Mouse (Mus musculus) liver, embryonic 11.5 days (tissue): ENCODE data around the gene BC051019. TPM values are rescaled to one million over a fixed set of nuclear protein-coding genes. Genes with fewer than 3 reads are reported as not detected.
A peak's percentile ranks its signal among the peaks of the same experiment; 100 is the strongest.

Experiments
- ATAC-seq: fragments of 200-750 bp; cut with Nextera tagmentation; replicated peaks from 2 replicates; pipeline ENCODE4 v1.8.0; 2017; ENCODE audit warnings: moderate number of reproducible peaks, mild to moderate bottlenecking, moderate TSS enrichment, moderate library complexity; ENCODE audit not compliant: low FRiP score
- DNase-seq: peaks from one replicate; pipeline ENCODE4 v3.0.0-alpha.2; 2017; ENCODE audit warnings: low spot score
- H3K27ac ChIP-seq: fragments of 300-500 bp; sonication (generic); 2 replicates; pipeline ENCODE4 v1.5.1; 2014; ENCODE audit warnings: mild to moderate bottlenecking, low read depth, low read length, control low read depth
- H3K27me3 ChIP-seq: fragments of 300-500 bp; sonication (generic); replicated peaks from 2 replicates; pipeline ENCODE4 v1.6.1; 2014; ENCODE audit warnings: low read length, mixed read lengths; ENCODE audit not compliant: control insufficient read depth, insufficient read depth
- H3K36me3 ChIP-seq: fragments of 300-500 bp; sonication (generic); 2 replicates; pipeline ENCODE4 v1.6.1; 2014; ENCODE audit warnings: mild to moderate bottlenecking, low read length, moderate library complexity, mixed read lengths; ENCODE audit not compliant: control insufficient read depth, insufficient read depth
- H3K4me1 ChIP-seq: fragments of 300-500 bp; sonication (generic); replicated peaks from 2 replicates; pipeline ENCODE4 v1.6.1; 2014; ENCODE audit warnings: low read length, mixed read lengths; ENCODE audit not compliant: control insufficient read depth, insufficient read depth
- H3K4me2 ChIP-seq: fragments of 300-500 bp; sonication (generic); 2 replicates; pipeline ENCODE4 v1.6.1; 2014; ENCODE audit warnings: mild to moderate bottlenecking, control low read depth, moderate library complexity
- H3K4me3 ChIP-seq: fragments of 300-500 bp; sonication (generic); 2 replicates; pipeline ENCODE4 v1.5.1; 2014; ENCODE audit warnings: low read depth, low read length, control low read depth
- H3K9ac ChIP-seq: fragments of 300-500 bp; sonication (generic); 2 replicates; pipeline ENCODE4 v1.6.1; 2014; ENCODE audit warnings: low read depth, low read length, control low read depth
- H3K9me3 ChIP-seq: fragments of 300-500 bp; sonication (generic); 2 replicates; pipeline ENCODE4 v1.6.1; 2016; ENCODE audit warnings: low read length, inconsistent platforms, mixed read lengths; ENCODE audit not compliant: control insufficient read depth
- WGBS: fragments of 180-500 bp; shearing (Covaris S2); extraction: QIAGEN DNeasy Blood & Tissue Kit; methylation state at CpG from one replicate; pipeline ENCODE4 v1.1.7; 2014; 5-methylcytosine and 5-hydroxymethylcytosine counted together
- polyA plus RNA-seq: library from polyadenylated mRNA; unstranded; fragments of >200 nt; fragmentation: Nextera tagmentation; extraction: Ambion mirVana; gene quantifications from 2 replicates; pipeline ENCODE4 v1.2.1, GENCODE M21; 2014

Gene BC051019
- polyA plus RNA-seq = 0.10 and 0.47 TPM in 2 replicates

DNA sequence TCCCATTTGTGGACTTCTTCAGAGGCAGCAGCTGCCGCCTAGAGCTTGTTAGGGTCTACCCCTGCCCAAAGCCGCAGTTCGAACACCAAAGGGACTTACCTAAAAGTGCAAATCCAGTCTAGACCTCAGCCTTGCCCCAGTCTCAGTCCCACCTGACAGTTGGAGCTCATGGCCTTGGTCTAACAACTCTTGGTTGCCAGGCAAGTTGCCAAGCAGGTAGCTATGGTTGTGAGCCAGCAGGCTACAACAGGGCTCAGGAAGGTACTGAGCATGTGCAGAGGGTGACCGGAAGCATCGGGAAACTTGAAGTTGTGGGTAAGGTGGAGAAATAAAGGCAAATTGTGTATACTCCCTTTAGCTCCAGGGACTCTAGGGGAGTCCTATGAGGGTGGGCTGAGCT lies at the start of gene BC051019:
Gene BC051019 (minus strand): TSS at position 154 of the 400 bp plus-strand sequence.
- 86% methylated on average over 5 of the region's 5 CpGs for WGBS
- no peak for ATAC-seq

DNA sequence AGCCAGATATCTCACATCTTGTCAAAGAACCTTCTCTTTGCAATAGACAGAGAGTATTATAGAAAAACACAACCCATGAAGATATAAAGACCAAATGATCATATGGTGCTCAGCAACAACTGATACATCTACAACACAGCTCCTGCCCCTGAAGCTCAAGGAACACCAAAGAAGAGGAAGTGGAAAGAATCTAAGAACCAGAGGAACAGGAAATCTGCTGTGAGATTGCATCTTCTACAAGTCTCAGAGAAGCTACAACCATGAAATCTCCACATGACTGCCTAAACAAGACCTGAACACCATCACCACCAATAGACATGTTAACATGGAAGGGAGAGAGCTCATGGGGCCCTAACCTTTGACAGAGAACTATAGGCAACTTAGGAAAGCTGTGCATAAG lies 48.6 kb upstream of the BC051019 start:
- no peak for DNase-seq
- Histone ChIP-seq H3K27me3 (no peaks in the 10 kb centered on the region), H3K4me3 (no peak overlapping the region), H3K9me3 (no peaks in the 10 kb centered on the region), H3K36me3 (no peaks in the 10 kb centered on the region), H3K4me2 (no peak overlapping the region), H3K27ac (no peak overlapping the region), H3K9ac (no peak overlapping the region), H3K4me1 (peaks cover 8% of the 10 kb centered on the region; the same call in 1 of the 2 replicates)
- no peak for ATAC-seq

More for the DNA sequence above, at the start of gene BC051019:
- Histone ChIP-seq H3K9me3 (0 out of 2 replicates have a peak, but pooled peaks cover 3% of the 10 kb centered on the region), H3K36me3 (no peaks in the 10 kb centered on the region), H3K4me2 (no peak within 1 kb of the TSS), H3K4me1 (peaks cover 2% of the 10 kb centered on the region; the same call in 1 of the 2 replicates), H3K4me3 (no peak within 1 kb of the TSS), H3K9ac (no peak within 1 kb of the TSS), H3K27ac (no peak within 1 kb of the TSS), H3K27me3 (no peaks in the 10 kb centered on the region)
- DNase-seq = no peak

DNA sequence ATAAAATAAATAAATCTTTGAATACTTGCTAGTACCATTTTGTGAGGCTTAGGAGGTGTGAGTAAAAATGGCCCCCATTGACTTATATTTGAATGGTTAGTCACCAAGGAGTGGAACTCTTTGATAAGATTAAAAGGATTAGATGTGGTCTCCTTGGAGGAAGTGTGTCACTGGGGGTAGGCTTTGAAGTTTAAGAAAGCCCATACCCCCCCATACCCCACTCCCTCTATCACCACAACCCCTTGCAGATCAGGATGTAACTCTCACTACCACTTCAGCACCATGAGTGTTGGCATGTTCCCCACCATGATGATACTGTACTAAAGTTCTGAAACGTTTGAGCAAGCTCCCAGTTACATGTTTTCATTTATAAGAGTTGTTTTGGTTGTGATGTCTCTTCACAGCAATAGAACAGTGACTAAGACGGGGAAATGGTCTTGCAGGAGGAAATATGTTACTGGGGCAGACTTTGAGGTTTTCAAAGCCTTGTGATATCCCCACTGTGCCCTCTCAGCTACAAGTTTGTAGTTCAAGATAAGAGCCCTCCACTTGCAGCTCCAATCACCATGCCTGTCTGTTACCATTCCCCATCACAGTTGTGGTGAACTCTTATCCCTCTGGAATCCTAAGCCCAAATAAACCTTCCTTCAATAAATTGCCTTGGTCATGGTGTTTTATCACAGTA lies 45.2 kb upstream of the BC051019 start:
- H3K4me2 ChIP-seq = no peak overlapping the region
- H3K9ac ChIP-seq = no peak overlapping the region
- H3K4me3 ChIP-seq = no peak overlapping the region
- WGBS = 23% methylated on average over 2 of the region's 2 CpGs
- H3K4me1 ChIP-seq = peaks cover 8% of the 10 kb centered on the region; the same call in 1 of the 2 replicates
- H3K27ac ChIP-seq = no peak overlapping the region
- no peak; the same call in 1 of the 2 replicates for ATAC-seq
- H3K27me3 ChIP-seq = no peaks in the 10 kb centered on the region
- no peaks in the 10 kb centered on the region for H3K9me3 ChIP-seq
- H3K36me3 ChIP-seq = no peaks in the 10 kb centered on the region
- no peak for DNase-seq

DNA sequence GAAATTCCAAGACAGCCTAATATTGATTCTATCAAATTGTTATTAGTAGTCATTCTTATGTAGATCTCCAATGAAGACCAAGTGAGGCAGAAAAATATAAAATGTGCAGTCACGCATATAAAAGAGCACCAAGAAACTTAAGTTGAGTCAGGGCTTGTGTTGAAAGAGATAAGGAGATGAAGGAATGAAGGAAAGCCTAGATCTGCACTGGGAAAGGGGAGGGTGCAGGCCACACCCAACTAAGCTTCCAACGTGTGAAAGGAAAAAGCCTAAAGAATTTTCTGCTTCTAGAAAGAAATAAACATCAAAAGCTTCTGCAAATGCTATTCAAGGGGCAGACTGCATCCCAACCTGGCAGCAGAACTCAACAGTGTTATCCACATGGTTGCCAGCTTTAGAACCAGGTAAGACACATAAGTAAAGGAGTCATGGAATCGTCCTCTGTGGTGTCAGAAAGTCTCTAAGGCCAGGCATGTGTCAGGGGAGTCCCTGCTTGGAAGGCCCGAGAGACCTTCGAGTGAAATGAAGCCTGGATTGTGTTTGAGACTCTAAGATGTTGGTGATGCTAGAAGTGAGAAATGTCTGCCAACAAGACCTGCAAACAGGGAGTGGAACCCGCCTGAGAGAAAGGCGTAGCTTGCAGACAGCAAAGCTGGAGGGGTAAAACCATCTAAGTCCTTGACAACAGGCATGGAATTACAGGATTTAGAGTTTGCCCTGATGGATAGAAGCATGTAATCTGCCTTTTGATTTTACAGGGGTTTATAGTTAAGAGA lies 44.1 kb upstream of the BC051019 start:
- H3K36me3 ChIP-seq = no peaks in the 10 kb centered on the region
- ATAC-seq (peak; percentile 74), DNase-seq (no peak)
- H3K27me3 ChIP-seq = no peaks in the 10 kb centered on the region
- peaks cover 8% of the 10 kb centered on the region; the same call in 1 of the 2 replicates for H3K4me1 ChIP-seq
- H3K9ac ChIP-seq = no peak overlapping the region
- peak overlapping the region; percentile 10; the same call in 1 of the 2 replicates for H3K4me2 ChIP-seq
- H3K27ac ChIP-seq = no peak overlapping the region
- no peaks in the 10 kb centered on the region for H3K9me3 ChIP-seq
- 67% methylated on average over 7 of the region's 7 CpGs for WGBS
- no peak overlapping the region for H3K4me3 ChIP-seq

DNA sequence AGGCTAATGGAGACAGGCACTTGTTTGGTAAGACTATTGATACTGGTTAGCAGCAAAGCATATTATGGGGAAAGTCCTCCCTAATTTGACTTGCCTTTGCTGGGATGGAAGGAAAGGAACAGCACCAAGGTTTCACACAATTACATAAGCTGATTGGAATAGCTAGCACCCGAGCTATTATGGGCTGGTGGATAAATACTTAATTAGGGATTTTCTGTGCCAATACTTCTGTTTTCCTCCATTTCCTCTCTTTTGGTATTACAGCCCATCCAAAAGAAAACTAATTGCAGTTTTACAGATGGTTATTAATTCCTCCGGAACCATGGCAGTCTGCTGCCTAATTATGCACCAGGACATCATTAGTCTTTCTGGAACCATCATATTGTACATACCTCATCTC lies 40.4 kb upstream of the BC051019 start:
- Histone ChIP-seq H3K4me3 (no peak overlapping the region), H3K36me3 (no peaks in the 10 kb centered on the region), H3K27me3 (no peaks in the 10 kb centered on the region), H3K4me1 (peaks cover 10% of the 10 kb centered on the region; the same call in 1 of the 2 replicates), H3K4me2 (no peak overlapping the region), H3K27ac (no peak overlapping the region), H3K9me3 (no peaks in the 10 kb centered on the region), H3K9ac (no peak overlapping the region)
- WGBS = 85% methylated on average over 2 of the region's 2 CpGs
- ATAC-seq (no peak), DNase-seq (no peak)

DNA sequence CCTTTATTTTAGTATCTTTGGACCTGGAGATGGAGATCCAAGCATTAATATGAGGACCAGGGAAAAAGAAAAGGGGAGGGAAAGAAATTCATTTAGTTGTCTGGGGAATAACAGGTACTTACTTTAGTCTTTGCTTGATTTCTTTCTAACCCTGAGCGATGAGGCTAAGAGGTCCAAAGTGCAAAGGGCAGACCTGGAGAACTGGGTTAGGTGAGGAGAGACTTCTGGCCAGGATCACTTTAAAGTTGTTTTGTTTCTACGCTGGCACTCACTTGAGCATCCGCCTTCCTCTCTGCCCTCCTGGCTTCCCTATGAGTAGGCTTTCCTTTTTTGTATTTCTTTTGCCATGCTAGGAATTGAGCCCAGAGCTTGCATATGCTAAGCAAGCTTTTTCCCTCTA lies 32.6 kb upstream of the BC051019 start:
- Histone ChIP-seq H3K4me2 (no peak overlapping the region), H3K4me1 (peaks cover 5% of the 10 kb centered on the region; the same call in 1 of the 2 replicates), H3K9ac (no peak overlapping the region), H3K27ac (no peak overlapping the region), H3K4me3 (no peak overlapping the region), H3K27me3 (no peaks in the 10 kb centered on the region), H3K36me3 (no peaks in the 10 kb centered on the region), H3K9me3 (no peaks in the 10 kb centered on the region)
- 85% methylated on average over 3 of the region's 3 CpGs for WGBS
- DNase-seq = no peak
- no peak for ATAC-seq

DNA sequence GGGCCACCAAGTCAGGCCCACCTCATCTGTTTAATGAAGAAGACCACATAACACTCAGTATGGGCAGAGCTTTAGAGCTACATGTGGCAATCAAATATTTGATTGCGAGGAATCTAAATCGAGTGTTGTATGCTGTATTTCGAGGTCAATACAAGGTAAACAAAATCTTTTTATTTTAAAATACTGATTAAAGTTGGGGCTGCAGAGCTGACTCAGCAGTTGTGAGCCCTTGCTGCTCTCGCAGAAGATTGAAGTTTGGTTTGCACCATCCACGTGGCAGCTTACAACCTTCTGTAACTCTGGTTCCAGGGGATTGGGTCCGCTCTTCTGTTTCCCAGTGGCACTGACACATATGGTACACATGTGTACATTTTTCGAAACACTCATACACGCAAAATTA lies 30.4 kb upstream of the BC051019 start:
- no peaks in the 10 kb centered on the region for H3K27me3 ChIP-seq
- H3K9me3 ChIP-seq = no peaks in the 10 kb centered on the region
- H3K27ac ChIP-seq = no peak overlapping the region
- H3K9ac ChIP-seq = no peak overlapping the region
- no peak overlapping the region for H3K4me2 ChIP-seq
- 87% methylated on average over 8 of the region's 8 CpGs for WGBS
- DNase-seq = no peak
- H3K36me3 ChIP-seq = no peaks in the 10 kb centered on the region
- H3K4me3 ChIP-seq = no peak overlapping the region
- peaks cover 7% of the 10 kb centered on the region; the same call in 1 of the 2 replicates for H3K4me1 ChIP-seq
- ATAC-seq = no peak

DNA sequence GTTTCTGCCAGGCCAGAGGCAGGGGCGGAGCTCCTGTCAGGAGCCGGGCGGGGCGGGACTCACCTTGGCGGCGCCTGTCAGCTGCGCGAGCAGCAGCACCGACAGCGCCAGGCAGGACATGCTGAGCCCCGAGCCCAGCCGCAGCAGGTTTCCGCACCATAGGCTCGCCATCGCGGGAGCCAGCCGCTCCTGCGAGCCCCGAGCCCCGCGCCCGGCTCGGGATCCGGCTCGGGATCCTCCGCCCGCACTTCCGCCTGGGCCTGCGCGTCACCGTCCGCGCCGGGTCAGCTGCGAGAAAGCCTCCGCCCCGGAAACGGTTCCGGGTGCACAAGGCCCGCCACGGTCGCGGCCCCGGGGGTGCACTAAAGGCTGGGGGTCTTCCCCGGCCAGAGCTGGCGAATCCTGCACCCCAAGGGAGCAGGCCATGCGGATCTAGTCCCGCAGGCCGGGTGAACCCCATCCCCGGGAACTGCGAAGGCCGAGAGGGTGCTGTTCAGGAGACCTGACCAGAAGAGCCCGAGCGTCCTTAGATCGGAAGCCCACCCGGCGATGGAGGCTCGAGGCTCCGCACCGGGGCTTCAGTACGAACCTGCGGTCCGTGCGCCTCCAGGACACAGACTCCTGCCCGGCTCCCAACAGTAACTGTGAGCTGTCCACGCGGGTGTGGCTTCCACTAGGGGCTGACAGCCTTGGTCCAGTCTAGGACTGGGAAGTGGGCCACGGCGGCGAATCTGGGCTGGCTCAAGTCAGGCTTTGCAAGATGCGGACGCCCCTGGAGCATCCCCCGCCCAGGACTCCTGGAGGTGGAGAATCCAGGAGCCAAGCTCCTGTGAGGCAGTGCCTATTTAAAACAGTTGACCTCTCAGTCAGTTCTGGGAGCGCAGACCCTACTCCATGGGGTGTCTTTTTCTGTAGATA lies 28.6 kb upstream of the BC051019 start, which contains the start of gene Tmem9b:
Gene Tmem9b (minus strand): TSS at position 868 of the 918 bp plus-strand sequence.
- Histone ChIP-seq H3K4me3 (peak within 1 kb of the TSS; percentile 76), H3K9ac (peak within 1 kb of the TSS; percentile 87), H3K27ac (peak within 1 kb of the TSS; percentile 67), H3K9me3 (no peaks in the 10 kb centered on the region), H3K27me3 (no peaks in the 10 kb centered on the region), H3K4me1 (peaks cover 7% of the 10 kb centered on the region; the same call in 1 of the 2 replicates), H3K4me2 (peak within 1 kb of the TSS; percentile 92), H3K36me3 (no peaks in the 10 kb centered on the region)
- ATAC-seq (peak; percentile 88), DNase-seq (peak; percentile 88)
- under 1% methylated on average over 74 of the region's 74 CpGs for WGBS
